Mouse (Mus musculus) spleen, adult 2 months (tissue): ENCODE data around the gene Cds2.

ENCODE experiments used
- CTCF ChIP-seq: fragments of 200-500 bp; IDR thresholded peaks from 2 replicates; pipeline ENCODE4 v1.5.1; 2011; ENCODE audit warnings: mild to moderate bottlenecking, inconsistent platforms; ENCODE audit not compliant: insufficient read depth, insufficient read length, insufficient replicate concordance; ENCODE audit errors: extremely low read depth
- POLR2A ChIP-seq: fragments of 200-500 bp; IDR thresholded peaks from 2 replicates; pipeline ENCODE4 v1.6.1; 2011; ENCODE audit warnings: low read depth, low read length, inconsistent platforms

DNA sequence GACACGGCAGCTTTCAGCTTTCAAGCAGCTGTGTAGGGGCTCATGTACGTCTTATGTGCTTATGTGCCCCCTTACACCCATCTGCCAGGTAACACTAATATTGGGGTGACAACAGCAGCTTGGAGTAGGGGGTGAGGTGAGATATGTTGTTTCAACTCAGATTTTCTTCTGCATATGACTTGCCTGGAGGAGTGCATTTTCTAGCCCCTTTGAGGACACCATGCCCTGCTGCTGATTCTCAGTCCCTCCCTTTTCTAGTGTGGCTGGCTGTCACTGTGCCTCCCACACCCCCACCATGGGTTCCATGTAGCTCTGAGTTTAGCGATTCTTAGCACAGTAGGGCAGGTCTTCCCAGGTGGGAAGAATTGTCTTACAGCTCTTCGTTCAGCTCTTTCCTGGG is 38.5 kb downstream of the Cds2 start:
- TF ChIP-seq CTCF, result no peak
- TF ChIP-seq POLR2A, result no peak
